13 mouse cellular contexts compared by ENCODE assay signal in genomic region chr12:6022490-6022889, GRCm38 (mm10).
"Had no signal": no experiment of that assay in that cellular context is flagged by ENCODE, and none has a peak within 500 bp of the region (broad histone marks: within the 10 kb centered on the region; RNA-seq: fewer than 3 reads in every experiment).

No protein-coding gene starts in this region.

- H3K36me3 ChIP-seq: limb, embryonic 15.5 days; liver, embryonic 12.5 days; midbrain, embryonic 10.5 days; midbrain, embryonic 15.5 days; neural tube, embryonic 12.5 days; stomach, embryonic 15.5 days had no signal

- H3K27me3 ChIP-seq: limb, embryonic 15.5 days; liver, embryonic 12.5 days; midbrain, embryonic 15.5 days; neural tube, embryonic 12.5 days; stomach, embryonic 15.5 days had no signal

- H3K4me2 ChIP-seq: limb, embryonic 15.5 days; liver, embryonic 12.5 days; lung, embryonic 14.5 days; midbrain, embryonic 15.5 days; neural tube, embryonic 12.5 days; stomach, embryonic 15.5 days had no signal

- H3K9ac ChIP-seq: limb, embryonic 15.5 days; liver, embryonic 12.5 days; lung, embryonic 14.5 days; midbrain, embryonic 15.5 days; neural tube, embryonic 12.5 days; stomach, embryonic 15.5 days had no signal

- ATAC-seq: liver, embryonic 12.5 days; midbrain, embryonic 15.5 days had no signal

- DNase-seq: kidney, postnatal 10 days; lung, embryonic 14.5 days; lung, postnatal 10 days; lung, postnatal 4 days; right cerebral cortex, postnatal 4 days; thymus, adult 2 months; thymus, postnatal 25 days had no signal

- H3K4me1 ChIP-seq: limb, embryonic 15.5 days; liver, embryonic 12.5 days; midbrain, embryonic 10.5 days; midbrain, embryonic 15.5 days; neural tube, embryonic 12.5 days; stomach, embryonic 15.5 days had no signal

- H3K4me3 ChIP-seq: limb, embryonic 15.5 days; liver, embryonic 12.5 days; midbrain, embryonic 10.5 days; midbrain, embryonic 15.5 days; neural tube, embryonic 12.5 days; stomach, embryonic 15.5 days had no signal

- H3K27ac ChIP-seq: limb, embryonic 15.5 days; liver, embryonic 12.5 days; midbrain, embryonic 10.5 days; midbrain, embryonic 15.5 days; neural tube, embryonic 12.5 days; stomach, embryonic 15.5 days had no signal

- H3K9me3 ChIP-seq: limb, embryonic 15.5 days; liver, embryonic 12.5 days; midbrain, embryonic 10.5 days; midbrain, embryonic 15.5 days; neural tube, embryonic 12.5 days; stomach, embryonic 15.5 days had no signal
